Mouse (Mus musculus) urinary bladder, postnatal 14 days (tissue): Measurements from ENCODE around the gene Tars2.
"Not testable (repeated sequence)": the region's sequence is repeated elsewhere in the genome, so short reads cannot be mapped to it uniquely, and the experiment has no call there.

Experiments used
- DNase-seq: peaks from one replicate; pipeline ENCODE4 v3.0.0; 2021; ENCODE audit warnings: low spot score

Tars2 gene

DNA sequence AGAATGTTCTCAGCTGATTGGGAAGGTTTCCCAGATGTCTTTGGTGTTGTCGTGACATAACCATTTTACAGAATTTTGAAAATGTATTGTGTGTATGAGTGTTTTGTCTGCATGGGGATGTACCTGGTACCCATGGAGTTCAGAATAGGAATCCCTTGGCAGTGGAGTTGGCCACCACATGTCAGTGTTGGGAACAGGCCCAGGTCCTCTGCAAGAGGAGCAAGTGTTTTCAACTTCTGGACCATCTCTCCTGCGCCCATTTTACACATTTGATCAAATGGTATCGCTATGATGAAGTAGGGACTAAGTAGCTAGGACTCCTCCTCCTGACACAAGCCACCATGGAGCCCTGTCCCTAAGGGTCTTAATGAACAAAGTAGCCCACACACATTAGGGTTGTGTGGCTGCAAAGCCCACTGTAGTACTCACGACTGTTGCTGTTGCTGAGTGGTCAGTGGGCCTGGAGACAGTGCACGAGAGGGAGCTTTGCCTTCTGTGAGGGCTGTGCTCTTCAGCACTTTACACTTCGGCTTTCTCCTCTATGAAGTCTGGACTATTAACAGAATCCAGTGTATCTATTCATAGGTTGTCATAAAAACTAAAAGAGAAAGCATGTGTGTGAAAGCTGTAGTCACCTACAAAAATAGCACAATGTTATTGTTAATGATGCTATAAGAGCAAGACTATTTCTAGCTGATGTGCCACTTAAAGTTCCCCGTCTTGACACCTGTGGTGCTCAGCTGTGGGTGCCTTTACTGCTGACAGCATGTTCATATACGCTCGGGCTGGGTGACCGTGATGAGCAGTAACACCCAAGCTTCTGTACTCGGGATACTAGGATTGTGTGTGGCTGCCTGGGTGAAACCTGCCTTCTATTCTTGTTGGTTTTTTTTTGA lies 65.0 kb downstream of the Tars2 start:
- DNase-seq = no peak

DNA sequence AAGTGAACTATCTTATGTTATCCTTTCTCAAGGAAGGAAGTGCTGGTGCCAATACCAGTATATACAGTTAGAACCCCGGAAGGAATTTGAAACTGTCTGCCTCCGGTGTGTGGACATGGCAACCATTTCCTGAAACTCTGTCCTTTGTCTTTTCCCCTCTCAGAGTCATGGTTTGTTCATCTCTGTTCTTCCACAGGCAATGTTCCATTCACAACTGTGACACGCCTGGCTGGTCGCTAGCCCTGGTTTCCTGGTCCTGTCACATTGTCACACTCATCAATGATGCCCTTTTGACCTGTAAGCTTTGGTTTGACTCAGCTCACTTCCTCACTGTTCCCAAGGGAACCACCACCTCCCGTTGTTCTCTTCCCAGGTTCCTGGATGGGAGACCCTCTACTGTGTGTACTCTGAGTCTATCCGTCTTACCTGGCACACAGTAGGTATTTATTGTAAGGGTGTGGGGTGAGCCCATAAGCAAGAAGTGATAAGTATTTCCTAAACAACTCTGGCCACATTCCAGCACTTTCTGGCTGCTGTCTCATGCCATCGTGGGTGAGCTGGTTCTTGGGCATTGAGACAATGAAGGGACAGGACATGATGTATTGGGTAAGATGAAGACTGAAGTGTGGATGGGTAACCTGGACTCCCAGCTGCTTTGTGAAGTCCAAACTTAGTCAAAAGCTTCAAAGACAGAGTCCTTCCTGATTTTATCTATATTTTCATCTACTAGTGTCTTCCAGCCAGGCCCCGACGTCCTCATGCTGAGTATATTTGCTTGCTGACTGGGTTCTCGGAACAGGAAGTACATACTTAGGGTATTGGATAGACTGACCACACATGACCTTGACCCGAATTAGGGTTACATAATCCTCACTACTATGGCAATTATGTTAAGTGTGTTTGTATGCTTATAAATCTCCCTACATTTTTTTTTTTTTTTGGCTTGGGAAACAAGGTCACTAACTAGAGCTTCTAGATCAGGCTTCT lies 65.9 kb downstream of the Tars2 start:
- no peak for DNase-seq

DNA sequence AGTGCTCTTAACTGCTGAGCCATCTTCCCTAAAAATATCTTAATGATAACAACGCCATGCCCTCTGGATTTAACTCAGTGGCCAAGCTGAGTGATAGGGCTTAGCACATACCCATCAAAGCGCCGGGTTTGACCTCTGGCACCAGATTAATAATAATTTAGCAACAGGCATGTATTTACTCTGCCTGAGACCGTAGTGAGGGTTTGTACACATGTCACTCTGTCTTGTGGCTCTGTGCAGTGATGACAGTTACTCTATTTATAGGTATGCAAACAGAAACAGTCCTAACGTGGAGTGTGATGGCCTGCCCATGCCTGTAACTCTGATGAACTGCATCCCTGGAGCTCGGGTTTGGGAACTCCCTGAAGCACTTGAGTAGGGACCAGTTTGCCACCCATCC lies 67.3 kb downstream of the Tars2 start:
- no peak for DNase-seq

DNA sequence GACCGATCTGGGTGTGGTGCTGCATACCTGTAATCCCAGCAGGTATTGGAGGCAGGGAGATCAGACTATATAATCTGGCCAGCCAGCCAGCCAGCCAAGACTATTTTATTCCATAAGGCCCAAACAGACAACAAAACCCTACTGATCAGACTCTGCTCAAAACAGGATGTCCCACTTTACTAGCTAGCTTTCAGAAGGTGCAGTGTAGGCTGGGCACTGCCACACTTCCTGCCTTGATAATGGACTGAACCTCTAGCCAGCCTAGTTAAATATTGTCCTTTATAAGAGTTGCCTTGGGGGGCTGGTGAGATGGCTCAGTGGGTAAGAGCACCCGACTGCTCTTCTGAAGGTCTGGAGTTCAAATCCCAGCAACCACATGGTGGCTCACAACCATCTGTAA lies 69.5 kb downstream of the Tars2 start:
- DNase-seq = not testable (repeated sequence)
